Mouse (Mus musculus): ENCODE results near the gene Gm9945.

GRCm38 (mm10) chr11:53520122-53520978 lies 40.4 kb downstream of the Gm9945 start:
- TF ChIP-seq POLR2A (IDR thresholded peaks at IDR 0.05; ENCODE audit: insufficient read depth, low read depth, low read length), result peak; percentile 87
- no peak for TF ChIP-seq CTCF (IDR thresholded peaks at IDR 0.05)

Data from heart, adult 2 months (tissue).